Mouse (Mus musculus) gastrocnemius, postnatal 14 days (tissue): Measurements from ENCODE around the gene Parp1. TPM values are rescaled to one million over a fixed set of nuclear protein-coding genes. Genes with fewer than 3 reads are reported as not detected.

Experiments used
- DNase-seq: peaks from one replicate; pipeline ENCODE4 v3.0.0; 2021; ENCODE audit warnings: mixed read lengths
- intact Hi-C: fragments of 180-260 bp; cut with DNase I; formaldehyde crosslinking; loops from one replicate; pipeline ENCODE4 v1.15.1; 2025; ENCODE audit warnings: low total_unique reads
- long read RNA-seq, 2 experiments: library from polyadenylated mRNA; stranded (forward); transcript quantifications; one replicate each; pipeline ENCODE4 v2.0.0; 2021
- total RNA-seq, 2 experiments: library from RNA; stranded (reverse); gene quantifications; 2 replicates each; pipeline ENCODE4 v1.2.3; 2021

Gene Parp1
- total RNA-seq, result 10 to 100 TPM; 51.9 to 53.6 TPM
- long read RNA-seq, experiment 1, transcript Parp1-201 (23 exons, 3,873 nt), result major isoform, 27 of 41 reads
- long read RNA-seq, experiment 1, partial matches to known transcripts, result 12 of 41 reads
- long read RNA-seq, experiment 1, other reads (novel, unspliced or antisense), result 2 of 41 reads
- long read RNA-seq, experiment 2, transcript Parp1-201 (23 exons, 3,873 nt), result major isoform, 49 of 63 reads
- long read RNA-seq, experiment 2, partial matches to known transcripts, result 8 of 63 reads
- long read RNA-seq, experiment 2, other reads (novel, unspliced or antisense), result 6 of 63 reads

GRCm38 (mm10) chr1:180568761-180569452, at the start of gene Parp1:
Gene Parp1, plus strand, starts transcription at chr1:180568924.
- intact Hi-C loops, result no loop called here
- DNase-seq, result peak; percentile 97

- DNase-seq, result no peak
- intact Hi-C loops, result no loop called here
Observed at GRCm38 (mm10) chr1:180519520-180519919, 49.2 kb upstream of the Parp1 start.

- no peak for DNase-seq
- intact Hi-C loops, result no loop called here
Observed at GRCm38 (mm10) chr1:180520190-180520589, 48.5 kb upstream of the Parp1 start.

GRCm38 (mm10) chr1:180523320-180523719, 45.4 kb upstream of the Parp1 start:
- no peak for DNase-seq
- intact Hi-C loops, result no loop called here

GRCm38 (mm10) chr1:180525301-180525700, 43.4 kb upstream of the Parp1 start:
- no peak for DNase-seq
- intact Hi-C loops, result no loop called here

GRCm38 (mm10) chr1:180529847-180530246, 38.9 kb upstream of the Parp1 start:
- no peak for DNase-seq
- intact Hi-C loops, result no loop called here

- intact Hi-C loops, result no loop called here
- DNase-seq, result no peak
Observed at GRCm38 (mm10) chr1:180530457-180531263, 38.1 kb upstream of the Parp1 start.

- no peak for DNase-seq
- intact Hi-C loops, result no loop called here
Observed at GRCm38 (mm10) chr1:180532671-180533070, 36.1 kb upstream of the Parp1 start.

GRCm38 (mm10) chr1:180536719-180537118, 32.0 kb upstream of the Parp1 start:
- intact Hi-C loops, result no loop called here
- DNase-seq, result no peak

GRCm38 (mm10) chr1:180541251-180541650, 27.5 kb upstream of the Parp1 start:
- no peak for DNase-seq
- intact Hi-C loops, result no loop called here

- no peak for DNase-seq
- intact Hi-C loops, result no loop called here
Observed at GRCm38 (mm10) chr1:180541883-180542711, 26.6 kb upstream of the Parp1 start.

- intact Hi-C loops, result no loop called here
- DNase-seq, result no peak
Observed at GRCm38 (mm10) chr1:180542712-180543371, 25.9 kb upstream of the Parp1 start.

GRCm38 (mm10) chr1:180545918-180546545, 22.7 kb upstream of the Parp1 start:
- intact Hi-C loops, result no loop called here
- DNase-seq, result no peak

GRCm38 (mm10) chr1:180546798-180547750, 21.6 kb upstream of the Parp1 start:
- intact Hi-C loops, result loop anchor here (1.0 kb wide), 1 partner anchor 113 kb away; no protein-coding TSS in a partner anchor
- DNase-seq, result no peak

- DNase-seq, result peak; percentile 33
- intact Hi-C loops, result loop anchor here (1.0 kb wide), 1 partner anchor 114 kb away; no protein-coding TSS in a partner anchor
Observed at GRCm38 (mm10) chr1:180547751-180548669, 20.7 kb upstream of the Parp1 start.
